8 mouse cellular contexts compared by ENCODE assay signal in the genomic region with DNA sequence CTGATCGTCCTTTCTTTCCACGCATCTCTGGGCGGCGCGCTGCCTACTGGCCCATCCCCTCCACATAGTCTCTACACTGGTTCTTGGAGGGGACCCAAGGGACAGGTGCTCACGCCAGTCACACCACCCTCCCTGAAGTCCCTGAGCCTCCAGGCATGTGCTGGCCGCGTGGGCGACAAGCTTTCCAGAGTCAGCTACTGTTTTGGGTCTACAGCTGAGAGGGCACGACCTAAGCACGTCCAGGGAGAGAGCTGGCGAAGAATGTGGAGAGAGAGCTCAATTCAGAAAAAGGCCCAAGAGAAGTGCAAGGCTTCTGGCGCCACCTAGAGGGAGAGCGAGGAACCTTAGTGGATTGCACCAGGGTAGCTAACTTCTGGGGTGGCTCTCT. TPM values are rescaled to one million over a fixed set of nuclear protein-coding genes. Genes with fewer than 3 reads are reported as not detected.
DNase-seq lines count a peak whose midpoint lies in the region; ATAC-seq lines count a peak whose summit lies in the region.

No protein-coding gene starts in this region.

- ATAC-seq in cerebellum, adult (ENCODE audit: insufficient number of reproducible peaks, low FRiP score, low TSS enrichment) = 0 out of 2 replicates have a peak, but pooled peaks have one; percentile 26
- ATAC-seq in forebrain, embryonic 13.5 days = peak; percentile 42
- peak; percentile 14 for ATAC-seq in liver, embryonic 16.5 days (ENCODE audit: low read depth)
- peak; percentile 48 for ATAC-seq in neural tube, embryonic 12.5 days (ENCODE audit: low FRiP score, low read depth)

- peaks cover 20% of the 10 kb centered on the region for H3K4me1 ChIP-seq in forebrain, embryonic 13.5 days
- peaks cover 39% of the 10 kb centered on the region for H3K4me1 ChIP-seq in liver, embryonic 16.5 days (ENCODE audit: control insufficient read depth, low read depth, low read length)
- H3K4me1 ChIP-seq in neural tube, embryonic 12.5 days = peaks cover 9% of the 10 kb centered on the region

- WGBS in forebrain, embryonic 13.5 days = under 1% methylated on average over 14 of the region's 14 CpGs
- WGBS in large intestine, adult 2 months = under 1% methylated on average over 14 of the region's 14 CpGs
- WGBS in liver, embryonic 16.5 days (ENCODE audit: insufficient replicate concordance) = 1% methylated on average over 14 of the region's 14 CpGs
- WGBS in neural tube, embryonic 12.5 days = under 1% methylated on average over 14 of the region's 14 CpGs

- H3K36me3 ChIP-seq in forebrain, embryonic 13.5 days (ENCODE audit: poor library complexity, severe bottlenecking) = peaks cover 17% of the 10 kb centered on the region
- H3K36me3 ChIP-seq in liver, embryonic 16.5 days (ENCODE audit: control insufficient read depth, insufficient read depth) = peaks cover 16% of the 10 kb centered on the region
- H3K36me3 ChIP-seq in neural tube, embryonic 12.5 days = peaks cover 13% of the 10 kb centered on the region; the same call in 1 of the 2 replicates

- intact Hi-C loops in heart, postnatal 14 days (cut with DNase I) = loop anchor here (1.0 to 2.0 kb wide), 2 partner anchors 14 to 68 kb away; a partner anchor contains a TSS

- peak overlapping the region; percentile 68 for H3K9ac ChIP-seq in forebrain, embryonic 13.5 days
- H3K9ac ChIP-seq in liver, embryonic 16.5 days (ENCODE audit: low read depth, low read length) = peak overlapping the region; percentile 80
- H3K9ac ChIP-seq in neural tube, embryonic 12.5 days = peak overlapping the region; percentile 30

- H3K4me3 ChIP-seq in forebrain, embryonic 13.5 days = peak overlapping the region; percentile 51
- H3K4me3 ChIP-seq in liver, embryonic 16.5 days (ENCODE audit: low read depth, low read length) = peak overlapping the region; percentile 82
- peak overlapping the region; percentile 41 for H3K4me3 ChIP-seq in neural tube, embryonic 12.5 days

- H3K27me3 ChIP-seq in forebrain, embryonic 13.5 days = 0 out of 2 replicates have a peak, but pooled peaks cover 2% of the 10 kb centered on the region
- H3K27me3 ChIP-seq in liver, embryonic 16.5 days (ENCODE audit: control insufficient read depth, insufficient read depth, low read depth, low read length) = no peaks in the 10 kb centered on the region; the same call in 1 of the 2 replicates
- H3K27me3 ChIP-seq in neural tube, embryonic 12.5 days (replicated peaks) = 0 out of 2 replicates have a peak, but pooled peaks cover 5% of the 10 kb centered on the region

- peak; percentile 89 for DNase-seq in ES-CJ7 (ENCODE audit: low read depth, low spot score)
- peak; percentile 88 to 94 for DNase-seq in heart, postnatal 14 days
- peak; percentile 89 for DNase-seq in large intestine, adult 2 months (ENCODE audit: low read depth, low spot score)
- DNase-seq in testis, postnatal 10 days (ENCODE audit: low spot score) = peak; percentile 93

- H3K27ac ChIP-seq in forebrain, embryonic 13.5 days = peak overlapping the region; percentile 80
- H3K27ac ChIP-seq in liver, embryonic 16.5 days (ENCODE audit: low read length) = peak overlapping the region; percentile 68
- no peak overlapping the region for H3K27ac ChIP-seq in neural tube, embryonic 12.5 days

- peak overlapping the region; percentile 66 for H3K4me2 ChIP-seq in forebrain, embryonic 13.5 days
- H3K4me2 ChIP-seq in liver, embryonic 16.5 days (ENCODE audit: low read depth, low read length) = peak overlapping the region; percentile 94
- peak overlapping the region; percentile 62 for H3K4me2 ChIP-seq in neural tube, embryonic 12.5 days (replicated peaks)

- no peaks in the 10 kb centered on the region for H3K9me3 ChIP-seq in forebrain, embryonic 13.5 days (replicated peaks)
- H3K9me3 ChIP-seq in liver, embryonic 16.5 days (replicated peaks; ENCODE audit: control insufficient read depth, low read length) = no peaks in the 10 kb centered on the region
- H3K9me3 ChIP-seq in neural tube, embryonic 12.5 days = no peaks in the 10 kb centered on the region

RNA-seq across cellular contexts. Expression of a gene that starts 0.8 kb away (rescaled TPM):
- 9.3 and 12.6 TPM in 2 replicates for polyA plus RNA-seq in forebrain, embryonic 13.5 days (2015; fragmentation: Nextera tagmentation; extraction: Ambion mirVana)
- 100 to 1,000 TPM; 206 to 234 TPM for total RNA-seq in heart, postnatal 14 days (2021)
- polyA plus RNA-seq in large intestine, adult 2 months (2012; rRNA removed) = 27.4 and 27.5 TPM in 2 replicates
- 18.4 and 22.6 TPM in 2 replicates for polyA plus RNA-seq in liver, embryonic 16.5 days (2015; fragmentation: Nextera tagmentation; extraction: Ambion mirVana)
- polyA plus RNA-seq in neural tube, embryonic 12.5 days (2016; fragmentation: Nextera tagmentation; extraction: Ambion mirVana) = 12.3 and 12.4 TPM in 2 replicates

RNA-seq across cellular contexts. Expression of a gene that starts 13.2 kb away (rescaled TPM):
- polyA plus RNA-seq in forebrain, embryonic 13.5 days (2015; fragmentation: Nextera tagmentation; extraction: Ambion mirVana) = 4.5 and 6.0 TPM in 2 replicates
- total RNA-seq in heart, postnatal 14 days (2021) = 10 to 100 TPM; 14.4 to 21.8 TPM
- 14.7 and 16.5 TPM in 2 replicates for polyA plus RNA-seq in large intestine, adult 2 months (2012; rRNA removed)
- polyA plus RNA-seq in liver, embryonic 16.5 days (2015; fragmentation: Nextera tagmentation; extraction: Ambion mirVana) = 0.18 TPM in 1 of 2 replicates, not detected in the other
- 5.5 and 6.0 TPM in 2 replicates for polyA plus RNA-seq in neural tube, embryonic 12.5 days (2016; fragmentation: Nextera tagmentation; extraction: Ambion mirVana)

RNA-seq across cellular contexts. Expression of a gene that starts 15.8 kb away (rescaled TPM):
- polyA plus RNA-seq in forebrain, embryonic 13.5 days (2015; fragmentation: Nextera tagmentation; extraction: Ambion mirVana) = 0.59 and 1.4 TPM in 2 replicates
- under 1 TPM in 1 of 2 experiments, not detected in 1; 0.48 TPM for total RNA-seq in heart, postnatal 14 days (2021)
- polyA plus RNA-seq in large intestine, adult 2 months (2012; rRNA removed) = 1,377 and 1,643 TPM in 2 replicates
- 5.4 and 11.7 TPM in 2 replicates for polyA plus RNA-seq in liver, embryonic 16.5 days (2015; fragmentation: Nextera tagmentation; extraction: Ambion mirVana)
- 2.1 and 3.2 TPM in 2 replicates for polyA plus RNA-seq in neural tube, embryonic 12.5 days (2016; fragmentation: Nextera tagmentation; extraction: Ambion mirVana)

RNA-seq across cellular contexts. Expression of a gene that starts 27.0 kb away (rescaled TPM):
- 1,467 and 1,510 TPM in 2 replicates for polyA plus RNA-seq in forebrain, embryonic 13.5 days (2015; fragmentation: Nextera tagmentation; extraction: Ambion mirVana)
- total RNA-seq in heart, postnatal 14 days (2021) = 100 to 1,000 TPM; 434 to 455 TPM
- 619 and 694 TPM in 2 replicates for polyA plus RNA-seq in large intestine, adult 2 months (2012; rRNA removed)
- polyA plus RNA-seq in liver, embryonic 16.5 days (2015; fragmentation: Nextera tagmentation; extraction: Ambion mirVana) = 1,065 and 1,134 TPM in 2 replicates
- polyA plus RNA-seq in neural tube, embryonic 12.5 days (2016; fragmentation: Nextera tagmentation; extraction: Ambion mirVana) = 1,451 and 1,549 TPM in 2 replicates

RNA-seq across cellular contexts. Expression of a gene that starts 32.2 kb away (rescaled TPM):
- polyA plus RNA-seq in forebrain, embryonic 13.5 days (2015; fragmentation: Nextera tagmentation; extraction: Ambion mirVana) = 21.1 and 24.3 TPM in 2 replicates
- 100 to 1,000 TPM; 143 to 147 TPM for total RNA-seq in heart, postnatal 14 days (2021)
- polyA plus RNA-seq in large intestine, adult 2 months (2012; rRNA removed) = 134 and 154 TPM in 2 replicates
- polyA plus RNA-seq in liver, embryonic 16.5 days (2015; fragmentation: Nextera tagmentation; extraction: Ambion mirVana) = 7.1 and 7.3 TPM in 2 replicates
- polyA plus RNA-seq in neural tube, embryonic 12.5 days (2016; fragmentation: Nextera tagmentation; extraction: Ambion mirVana) = 23.0 and 24.3 TPM in 2 replicates

Comparison
In these comparisons a context has a peak if more than half of its experiments do, and no peak if none do; other contexts are left out.
1. H3K9ac ChIP-seq: peak in every context shown above with its lines; median percentile 80 in liver, embryonic 16.5 days; 68 in forebrain, embryonic 13.5 days; 30 in neural tube, embryonic 12.5 days.
2. RNA of a gene that starts 15.8 kb away (polyA plus RNA-seq): 1,377 to 1,643 TPM in large intestine, adult 2 months; 5.4 to 11.7 TPM in liver, embryonic 16.5 days, 2.1 to 3.2 TPM in neural tube, embryonic 12.5 days and 0.59 to 1.4 TPM in forebrain, embryonic 13.5 days; every median in the first group is over 100 times any median in the second.
3. Peak in every context shown above with its lines, with median percentiles within 50 percentile points of each other: DNase-seq, ATAC-seq, H3K4me2 ChIP-seq and H3K4me3 ChIP-seq.